Mouse (Mus musculus) hindbrain, embryonic 15.5 days (tissue): ENCODE results near the gene Blm. TPM values are rescaled to one million over a fixed set of nuclear protein-coding genes. Genes with fewer than 3 reads are reported as not detected.

Experiments used
- ATAC-seq: fragments of 200-750 bp; cut with Nextera tagmentation; 2 replicates; pipeline ENCODE4 v1.8.0; 2017; ENCODE audit warnings: low read depth, moderate number of reproducible peaks, moderate TSS enrichment; ENCODE audit not compliant: low FRiP score
- H3K27ac ChIP-seq: fragments of 300-500 bp; sonication (generic); replicated peaks from 2 replicates; pipeline ENCODE4 v1.5.1; 2015; ENCODE audit warnings: mild to moderate bottlenecking, inconsistent platforms
- H3K27me3 ChIP-seq: fragments of 300-500 bp; sonication (generic); 2 replicates; pipeline ENCODE4 v1.6.1; 2015; ENCODE audit warnings: control low read depth, inconsistent platforms
- H3K36me3 ChIP-seq: fragments of 300-500 bp; sonication (generic); 2 replicates; pipeline ENCODE4 v1.6.1; 2015; ENCODE audit warnings: control low read depth, inconsistent platforms
- H3K4me1 ChIP-seq: fragments of 300-500 bp; sonication (generic); replicated peaks from 2 replicates; pipeline ENCODE4 v1.6.1; 2015; ENCODE audit warnings: control low read depth, inconsistent platforms
- H3K4me2 ChIP-seq: fragments of 300-500 bp; sonication (generic); 2 replicates; pipeline ENCODE4 v1.6.1; 2015; ENCODE audit warnings: moderate library complexity, mild to moderate bottlenecking, inconsistent platforms
- H3K4me3 ChIP-seq: fragments of 300-500 bp; sonication (generic); 2 replicates; pipeline ENCODE4 v1.5.1; 2015; ENCODE audit warnings: mild to moderate bottlenecking, inconsistent platforms
- H3K9ac ChIP-seq: fragments of 300-500 bp; sonication (generic); 2 replicates; pipeline ENCODE4 v1.6.1; 2015; ENCODE audit warnings: inconsistent platforms
- H3K9me3 ChIP-seq: fragments of 300-500 bp; sonication (generic); 2 replicates; pipeline ENCODE4 v1.6.1; 2016; ENCODE audit warnings: control low read depth, inconsistent platforms
- WGBS: fragments of 180-500 bp; shearing (Covaris S2); methylation state at CpG from one replicate; pipeline ENCODE4 v1.1.7; 2015; 5-methylcytosine and 5-hydroxymethylcytosine counted together
- polyA plus RNA-seq: library from polyadenylated mRNA; unstranded; fragments of >200 nt; fragmentation: Nextera tagmentation; extraction: Ambion mirVana; gene quantifications from 2 replicates; pipeline ENCODE4 v1.2.1, GENCODE M21; 2015

The Blm gene
- polyA plus RNA-seq, 1 experiment from 2014 or later, result 9.0 TPM

DNA sequence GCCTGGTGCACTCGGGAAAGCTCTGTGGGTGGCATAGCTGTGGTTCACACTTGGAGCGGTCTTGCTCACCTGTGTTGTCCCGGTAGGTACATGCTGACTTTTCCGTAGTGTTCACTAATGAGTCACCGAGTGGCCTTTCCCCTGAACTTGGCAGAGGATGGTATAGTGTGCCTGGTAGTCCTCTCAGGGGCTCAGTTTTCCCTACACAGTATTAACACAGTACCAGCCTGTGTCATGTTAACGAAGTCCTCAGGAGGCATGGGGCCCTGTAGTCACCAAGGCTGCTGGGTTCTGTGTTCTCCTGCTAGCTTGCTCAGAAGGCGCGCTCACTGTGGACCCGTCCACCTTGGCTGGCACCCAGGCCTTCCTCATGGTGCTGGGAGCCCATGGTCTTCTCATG is 124.5 kb downstream of the Blm start:
- no peak for ATAC-seq
- Histone ChIP-seq H3K36me3 (no peaks in the 10 kb centered on the region), H3K4me2 (no peak overlapping the region), H3K9me3 (no peaks in the 10 kb centered on the region), H3K4me1 (no peaks in the 10 kb centered on the region), H3K27ac (no peak overlapping the region), H3K9ac (no peak overlapping the region), H3K27me3 (no peaks in the 10 kb centered on the region), H3K4me3 (no peak overlapping the region)
- WGBS, result 77% methylated on average over 9 of the region's 9 CpGs

DNA sequence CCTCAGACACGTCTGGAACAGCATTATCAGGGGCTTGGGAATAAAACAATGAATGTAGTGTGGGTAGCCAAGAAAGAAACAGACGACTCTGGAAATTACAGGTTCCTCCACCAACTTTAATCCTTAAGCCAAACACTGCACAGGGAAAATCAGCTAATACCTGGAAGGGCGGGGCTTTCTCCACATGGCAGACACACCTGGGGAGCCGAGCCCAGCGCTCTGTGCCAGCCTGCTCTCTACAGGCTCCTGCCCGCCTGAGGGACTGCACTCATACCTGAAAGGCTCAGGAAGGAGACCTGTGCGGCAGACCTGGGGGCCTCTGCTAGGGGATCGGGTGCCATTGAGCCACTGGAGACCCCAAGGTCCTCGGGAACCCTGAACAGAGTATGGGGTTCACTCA is 127.2 kb downstream of the Blm start:
- H3K4me2 ChIP-seq, result no peak overlapping the region
- H3K9me3 ChIP-seq, result no peaks in the 10 kb centered on the region
- H3K27ac ChIP-seq, result no peak overlapping the region
- no peaks in the 10 kb centered on the region for H3K27me3 ChIP-seq
- no peak for ATAC-seq
- H3K4me3 ChIP-seq, result no peak overlapping the region
- 82% methylated on average over 9 of the region's 9 CpGs for WGBS
- no peaks in the 10 kb centered on the region for H3K36me3 ChIP-seq
- H3K9ac ChIP-seq, result no peak overlapping the region
- peaks cover 9% of the 10 kb centered on the region for H3K4me1 ChIP-seq

DNA sequence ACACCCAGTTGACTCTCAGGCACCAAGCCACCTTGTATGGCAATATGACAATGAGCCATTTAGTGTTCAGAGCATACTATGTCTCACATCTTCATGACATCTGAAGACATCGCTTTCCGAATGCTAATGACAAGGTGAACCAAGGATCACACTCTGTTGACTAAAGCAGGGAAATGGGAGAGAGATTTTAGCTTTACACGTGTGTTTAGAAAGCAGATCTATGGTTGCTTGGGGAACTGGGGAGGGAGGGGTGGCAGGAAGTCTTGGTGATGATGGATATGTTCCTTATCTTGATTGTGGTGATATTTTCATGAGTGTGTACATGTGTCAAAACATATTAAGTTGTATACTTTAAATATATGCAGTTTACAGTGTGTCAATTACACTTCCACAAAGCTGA is 128.7 kb downstream of the Blm start:
- ATAC-seq, result no peak
- Histone ChIP-seq H3K27me3 (no peaks in the 10 kb centered on the region), H3K4me2 (no peak overlapping the region), H3K9ac (no peak overlapping the region), H3K4me1 (peaks cover 16% of the 10 kb centered on the region), H3K27ac (no peak overlapping the region), H3K4me3 (no peak overlapping the region), H3K36me3 (no peaks in the 10 kb centered on the region), H3K9me3 (no peaks in the 10 kb centered on the region)
- 89% methylated on average over 3 of the region's 3 CpGs for WGBS

DNA sequence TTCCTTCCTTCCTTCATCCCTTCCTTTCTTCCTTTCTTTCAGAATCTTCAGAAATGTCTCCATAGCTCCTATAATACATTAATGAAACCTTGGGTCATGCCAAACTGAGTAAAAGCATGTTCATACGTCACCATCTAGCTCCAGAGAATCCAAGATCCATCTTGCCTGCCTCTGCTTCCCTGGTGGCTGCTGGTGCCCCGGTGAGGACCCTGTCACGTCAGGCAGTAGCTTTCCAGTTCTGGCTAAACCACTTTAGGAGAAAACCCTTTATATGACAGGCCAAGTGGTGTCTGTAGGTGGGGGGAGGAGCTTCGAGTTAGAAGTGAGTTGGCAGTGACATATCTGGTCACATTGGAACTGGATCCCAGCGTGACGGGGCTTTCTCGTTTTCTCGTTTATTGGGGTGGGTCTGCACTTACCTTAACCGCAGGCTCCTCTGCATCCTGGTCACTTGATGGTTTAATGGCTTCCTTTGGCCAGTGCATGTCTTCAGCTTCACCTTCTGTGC is 129.7 kb downstream of the Blm start, which contains the start of gene Furin:
Furin (minus strand) TSS at position 249 of the 508 bp plus-strand sequence.
- Histone ChIP-seq H3K9me3 (no peaks in the 10 kb centered on the region), H3K27ac (no peak within 1 kb of the TSS), H3K9ac (no peak within 1 kb of the TSS), H3K4me1 (peaks cover 26% of the 10 kb centered on the region), H3K36me3 (no peaks in the 10 kb centered on the region), H3K27me3 (no peaks in the 10 kb centered on the region), H3K4me2 (no peak within 1 kb of the TSS), H3K4me3 (no peak within 1 kb of the TSS)
- 79% methylated on average over 9 of the region's 9 CpGs for WGBS
- ATAC-seq, result no peak

Other genes starting within 250 kb of the Blm start
- 42.0 and 51.8 TPM in 2 replicates for gene Prc1, start 240.7 kb downstream of the Blm start, polyA plus RNA-seq
- gene Rccd1, start 210.7 kb downstream of the Blm start, polyA plus RNA-seq, result 13.8 and 14.4 TPM in 2 replicates
- gene Unc45a, start 194.1 kb downstream of the Blm start, polyA plus RNA-seq, result 56.1 and 61.2 TPM in 2 replicates
- 21.9 and 22.7 TPM in 2 replicates for gene Hddc3, start 192.0 kb downstream of the Blm start, polyA plus RNA-seq
- 26.5 and 27.2 TPM in 2 replicates for gene Man2a2, start 163.7 kb downstream of the Blm start, polyA plus RNA-seq
- 3.7 and 5.0 TPM in 2 replicates for gene Fes, start 147.2 kb downstream of the Blm start, polyA plus RNA-seq
- gene Furin, start 129.7 kb downstream of the Blm start, polyA plus RNA-seq, result 5.9 and 6.4 TPM in 2 replicates
- gene Crtc3, start 153.8 kb upstream of the Blm start, polyA plus RNA-seq, result 16.7 and 17.7 TPM in 2 replicates